Mouse (Mus musculus) heart, adult 2 months (tissue): ENCODE data around the gene Myh14.

ENCODE experiments used
- CTCF ChIP-seq: fragments of 200-600 bp; IDR thresholded peaks from 2 replicates; pipeline ENCODE4 v1.8.1; 2022; ENCODE audit warnings: antibody characterized with exemption, mild to moderate bottlenecking, moderate library complexity
- POLR2A ChIP-seq: fragments of 200-500 bp; IDR thresholded peaks from 2 replicates; pipeline ENCODE4 v1.6.1; 2011; ENCODE audit warnings: mild to moderate bottlenecking, low read depth, low read length, control low read depth; ENCODE audit not compliant: insufficient read depth

GRCm38 (mm10) chr7:44636684-44637083, 34.0 kb downstream of the Myh14 start:
- TF ChIP-seq CTCF: no peak
- TF ChIP-seq POLR2A: no peak
